Mouse (Mus musculus) granulocyte monocyte progenitor cell, adult 5-6 weeks (primary cell): ENCODE data around the gene Msmp. TPM values are rescaled to one million over a fixed set of nuclear protein-coding genes. Genes with fewer than 3 reads are reported as not detected.
"Not testable (repeated sequence)": the region's sequence is repeated elsewhere in the genome, so short reads cannot be mapped to it uniquely, and the experiment has no call there.

Experiments used
- ATAC-seq: replicated peaks from 2 replicates; pipeline ENCODE4 v1.8.0; 2016; ENCODE audit warnings: mild to moderate bottlenecking, moderate TSS enrichment, inconsistent platforms; ENCODE audit not compliant: poor library complexity, severe bottlenecking
- total RNA-seq, 2 experiments: library from RNA; stranded (forward) in 1 of 2; stranded (reverse) in 1 of 2; fragments of 200-712, 200-1000 nt in 1 of 2; fragments of >200 nt in 1 of 2; fragmentation: Nextera tagmentation in 1 of 2; gene quantifications; 2 replicates each; pipeline ENCODE4 v1.2.3; 2014 to 2017

Gene Msmp
- total RNA-seq, 2 experiments from 2014 or later = not detected

DNA sequence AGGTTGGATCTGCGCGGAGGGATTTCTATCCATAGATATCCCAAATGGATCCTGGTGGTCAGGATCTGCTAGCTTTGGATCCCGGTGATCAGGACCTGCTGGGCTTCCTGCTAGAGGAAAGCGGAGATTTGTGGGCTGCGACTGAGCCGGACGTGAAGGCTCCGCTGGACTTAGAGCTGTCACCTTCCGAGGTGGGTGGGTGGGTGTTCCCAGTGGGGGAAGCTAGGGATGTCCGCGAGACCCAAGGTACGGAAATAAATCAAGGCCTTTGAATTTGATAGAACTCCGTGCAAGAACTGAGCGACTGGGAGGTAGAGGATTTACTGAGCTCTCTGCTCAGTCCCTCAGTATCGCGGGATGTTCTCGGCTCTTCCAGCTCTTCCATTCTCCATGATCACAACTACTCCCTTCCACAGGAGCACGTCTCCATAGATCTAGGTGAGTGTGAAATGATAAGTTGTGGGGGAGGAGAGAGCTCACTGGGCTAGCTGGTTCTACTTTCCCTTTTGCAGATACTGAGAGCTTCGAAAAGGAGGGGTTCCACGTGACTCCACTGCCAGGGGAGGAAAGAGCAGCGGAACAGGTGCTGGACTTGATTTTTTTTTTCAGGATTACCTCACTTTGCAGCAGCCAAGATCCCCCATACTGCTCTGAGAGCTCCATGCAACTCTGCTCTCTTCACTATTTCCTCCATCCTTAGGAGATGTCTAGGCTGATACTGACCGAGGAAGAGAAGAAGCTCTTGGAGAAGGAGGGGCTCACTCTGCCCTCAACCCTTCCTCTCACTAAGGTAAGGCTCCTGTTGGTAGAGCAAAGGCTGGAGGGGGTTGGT lies 21.3 kb downstream of the Msmp start:
- ATAC-seq = no peak

DNA sequence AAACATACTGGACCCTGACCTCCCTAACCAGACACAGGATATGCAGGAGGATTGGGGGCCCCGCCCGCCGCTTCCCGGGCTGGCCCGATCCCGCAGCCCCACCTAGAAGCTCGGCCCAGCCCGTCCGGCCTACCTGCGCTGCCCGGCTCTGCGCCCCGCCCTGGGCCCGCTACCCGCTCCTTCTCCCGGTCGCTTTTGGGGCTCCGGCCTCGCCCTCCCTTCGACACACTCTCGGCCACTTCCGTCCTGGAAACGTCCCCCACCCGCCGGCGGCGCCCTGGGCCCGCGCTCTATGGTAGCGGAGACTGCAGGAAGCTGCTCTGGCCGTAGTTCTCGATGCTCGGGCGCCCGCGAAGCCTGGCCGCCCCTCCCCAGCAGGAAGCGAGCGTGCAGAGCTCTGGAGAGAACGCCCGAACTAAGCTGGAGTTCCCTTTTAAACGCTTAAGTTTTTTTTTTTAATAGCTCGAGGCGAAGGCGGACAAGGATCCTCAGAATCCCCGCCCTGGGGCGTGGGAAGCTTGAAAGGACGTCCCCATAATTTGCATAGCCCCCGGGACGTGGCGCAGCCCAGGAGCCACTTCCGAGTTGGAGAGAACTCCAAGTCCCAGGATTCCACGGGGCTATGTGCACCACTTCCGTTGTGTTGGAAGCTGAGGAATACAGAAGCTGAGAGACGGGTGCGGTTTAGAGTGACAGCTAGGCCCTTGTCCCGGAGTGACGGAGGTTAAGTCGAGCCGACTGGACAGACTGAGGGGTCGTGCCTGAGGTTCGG lies 22.1 kb downstream of the Msmp start, which contains the start of the genes Creb3 and Tln1:
Gene Creb3 (plus strand): TSS at position 336 of the 772 bp plus-strand sequence.
Gene Tln1 (minus strand): TSS at position 695 of the 772 bp plus-strand sequence.
- peak; percentile 72 for ATAC-seq

DNA sequence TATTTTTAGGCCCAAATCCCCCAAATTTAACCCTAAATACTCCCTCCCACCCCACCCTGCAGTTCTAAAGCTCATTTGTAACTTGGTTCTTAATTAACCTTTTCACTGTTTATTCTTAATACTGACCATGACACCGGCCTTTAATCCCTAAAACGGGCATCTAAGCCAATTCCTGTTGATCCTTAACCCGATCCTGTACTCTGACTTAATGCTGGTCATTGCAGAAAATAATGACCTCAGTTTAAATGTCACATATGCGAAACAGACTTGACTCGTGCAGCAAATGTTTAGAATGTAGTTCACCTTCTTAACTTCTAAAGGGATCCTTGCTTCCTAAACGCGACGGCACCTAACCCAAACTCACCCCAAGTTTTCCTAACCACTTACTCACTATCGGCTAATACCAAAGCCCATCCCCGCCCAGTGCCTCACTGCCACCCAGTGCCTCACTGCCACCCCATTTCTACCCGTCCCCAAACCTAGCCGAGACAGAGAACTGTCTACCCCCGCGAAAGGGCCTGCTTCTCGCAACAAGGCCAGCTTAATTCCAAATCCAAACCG lies 22.8 kb downstream of the Msmp start:
- no peak for ATAC-seq

DNA sequence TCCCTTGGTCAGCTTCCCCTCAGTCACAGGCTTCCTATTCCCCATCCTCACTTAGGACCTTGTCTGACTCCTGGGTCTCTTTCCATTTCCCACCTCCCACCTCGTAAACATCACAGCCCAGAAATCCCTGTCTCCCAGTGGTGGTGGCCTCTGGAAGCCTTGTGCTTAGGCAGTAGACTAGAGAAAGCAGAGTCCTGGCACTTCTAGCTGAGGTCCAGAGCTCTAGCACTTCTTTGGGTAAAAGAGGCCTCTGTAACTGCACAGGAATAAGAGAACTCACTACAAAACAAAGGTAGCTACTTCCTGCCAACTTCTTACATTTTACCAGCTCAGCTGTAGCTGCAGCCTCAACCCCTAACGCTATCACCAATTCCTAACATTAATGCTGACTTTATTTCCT lies 23.3 kb downstream of the Msmp start:
- no peak for ATAC-seq

DNA sequence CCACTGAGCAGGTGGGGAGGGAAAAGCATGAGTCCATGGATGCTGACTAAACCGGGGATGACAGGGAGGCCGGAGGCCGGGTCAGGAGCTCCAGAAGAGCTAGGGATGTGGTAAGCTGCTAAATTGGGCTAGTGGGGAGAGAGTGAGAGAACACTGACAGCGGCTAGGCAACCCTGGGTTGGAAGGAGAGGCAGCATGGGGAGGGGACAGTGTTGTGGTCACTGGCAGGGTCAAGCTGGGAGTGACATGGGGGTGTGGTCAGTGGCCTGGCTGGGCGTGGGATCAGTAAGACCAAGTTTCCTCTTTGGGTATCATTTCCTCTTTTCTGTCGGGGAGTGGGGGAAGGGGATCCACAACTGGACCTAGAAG lies 24.1 kb downstream of the Msmp start:
- ATAC-seq = peak; percentile 48

DNA sequence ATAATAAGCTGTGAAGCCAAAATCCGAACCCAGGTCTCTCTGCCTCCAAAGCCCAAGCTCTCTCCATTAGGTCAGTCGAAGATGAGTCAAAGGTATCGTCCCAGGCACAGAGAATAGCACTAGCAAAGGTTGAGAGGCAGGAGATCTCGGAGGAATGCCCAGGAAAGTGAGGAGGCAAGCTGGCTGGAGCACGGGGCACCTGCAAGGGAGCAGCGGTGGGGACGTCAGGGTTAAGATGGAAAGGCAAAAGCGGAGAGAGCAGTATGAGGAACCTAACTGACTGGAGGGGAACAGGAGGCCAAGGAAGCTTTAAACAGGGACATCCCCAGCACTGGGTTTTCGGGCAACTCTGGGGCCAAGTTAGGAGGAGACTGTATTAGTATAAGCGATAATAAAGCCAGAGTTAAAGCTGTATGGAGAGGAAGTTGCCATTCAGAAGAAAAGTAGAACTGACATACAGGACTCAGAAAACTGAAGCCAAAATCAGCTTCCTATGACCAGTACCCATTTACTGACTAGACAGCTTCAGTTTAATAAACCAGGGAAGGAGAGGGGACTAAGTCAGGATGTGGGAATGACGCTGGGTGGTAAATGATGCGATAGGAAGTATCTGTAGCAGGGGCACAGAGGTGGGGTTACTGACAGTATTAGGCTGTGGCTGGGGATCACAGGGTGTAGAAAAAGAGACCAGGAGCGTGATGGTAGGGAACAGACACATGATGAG lies 24.6 kb downstream of the Msmp start:
- ATAC-seq = no peak

DNA sequence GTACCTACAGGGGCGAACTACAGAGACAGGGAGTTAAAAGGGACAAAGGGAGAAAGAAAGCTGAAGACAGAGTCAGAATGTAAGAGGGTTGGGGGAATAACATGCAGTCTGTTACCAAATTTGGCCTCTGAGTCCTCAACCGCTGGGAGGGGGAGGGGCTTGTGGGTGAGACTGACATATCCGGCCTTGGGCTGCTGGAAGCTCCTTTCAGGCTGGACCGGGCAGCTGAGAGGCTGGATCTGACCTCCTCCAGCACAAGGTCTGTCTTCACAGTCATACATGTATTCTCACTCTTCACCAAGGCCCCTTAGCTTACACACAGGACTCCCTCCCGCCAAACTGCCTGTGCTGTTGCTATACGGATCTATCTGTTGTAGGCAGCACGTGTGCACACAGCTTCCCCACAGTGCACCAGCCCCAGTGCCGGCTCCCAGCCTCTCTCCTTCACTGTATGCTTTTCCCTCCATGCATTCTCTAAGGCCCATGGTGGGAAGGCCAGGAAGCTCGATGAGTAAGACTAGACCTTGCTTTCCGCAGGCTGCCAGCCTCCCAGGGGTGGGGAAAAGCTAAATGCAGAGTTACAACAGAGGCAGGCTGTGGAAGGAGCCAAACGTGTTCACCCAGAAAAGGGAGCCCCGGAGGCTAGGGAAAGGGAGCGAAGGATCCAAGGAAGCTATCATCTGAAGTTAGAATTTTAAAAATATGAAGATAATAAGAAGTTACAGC lies 25.5 kb downstream of the Msmp start:
- peak; percentile 15 for ATAC-seq

DNA sequence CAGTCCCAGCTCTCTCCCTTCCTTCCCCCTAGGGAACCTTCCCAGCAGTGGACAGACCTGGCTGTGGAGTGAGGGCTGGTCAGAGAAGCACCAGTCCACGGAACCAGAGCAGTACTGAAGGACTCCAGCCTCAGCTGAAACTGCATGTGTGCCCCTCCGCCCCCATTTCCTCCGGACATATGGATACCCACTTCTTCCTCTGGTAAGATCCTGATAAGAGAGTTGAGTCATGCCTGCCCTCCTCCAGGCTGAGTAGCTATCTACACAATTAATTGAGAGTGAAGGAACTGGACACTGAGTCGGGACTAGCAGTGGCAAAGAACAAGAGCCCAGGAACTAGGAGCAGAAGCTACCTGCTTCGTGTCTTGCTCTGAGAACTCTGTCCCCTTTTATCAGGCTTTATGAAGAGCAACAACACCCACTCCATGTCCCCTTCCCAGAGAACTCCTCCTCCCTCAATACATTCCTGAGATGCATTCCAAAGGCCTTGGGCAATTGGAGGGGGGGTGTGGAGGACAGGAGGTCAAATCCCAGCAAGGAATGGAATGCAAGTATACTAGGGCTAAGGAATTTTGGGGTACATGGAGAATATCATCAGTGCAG lies 26.2 kb downstream of the Msmp start:
- 0 out of 2 replicates have a peak, but pooled peaks have one; percentile 3 for ATAC-seq

DNA sequence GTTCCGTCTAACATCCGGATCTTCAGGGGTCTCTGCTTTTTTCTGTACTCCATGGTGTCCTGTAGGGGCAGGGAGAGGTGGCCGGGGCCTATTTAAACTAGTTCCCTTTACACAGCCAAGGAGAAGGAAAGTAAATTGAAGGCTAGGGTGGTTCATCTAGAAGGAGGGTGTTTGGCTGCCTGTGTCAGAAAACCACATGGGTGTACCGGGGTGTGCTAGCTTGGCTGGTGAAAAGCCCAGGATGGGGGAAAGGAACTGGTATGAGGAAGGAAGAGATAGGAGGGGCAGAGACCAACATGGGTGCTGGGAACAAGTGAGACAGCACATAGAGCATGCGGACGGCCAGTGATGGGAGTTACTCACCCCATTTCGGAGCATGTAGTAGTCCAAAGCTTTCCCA lies 28.4 kb downstream of the Msmp start:
- peak; percentile 22; the same call in 1 of the 2 replicates for ATAC-seq

DNA sequence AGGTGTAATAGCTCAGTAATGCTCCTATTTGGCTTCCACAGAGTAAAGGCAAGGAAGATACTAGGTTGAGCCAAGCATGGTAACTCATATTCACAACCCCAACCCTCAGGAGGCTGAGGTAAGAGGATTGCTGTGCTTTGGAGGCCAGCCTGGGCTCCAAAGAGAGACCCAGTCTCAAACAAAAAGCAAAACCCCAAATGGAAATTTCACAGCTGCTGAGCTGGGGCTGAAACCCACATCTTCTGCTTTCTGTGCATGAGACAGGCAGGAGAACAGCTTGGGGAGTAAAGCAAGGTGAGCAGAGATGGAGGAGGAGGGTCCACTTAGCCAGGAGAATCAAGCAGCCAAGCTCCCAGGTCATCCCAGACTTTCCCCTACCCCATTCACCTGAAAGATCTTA lies 30.4 kb downstream of the Msmp start:
- no peak for ATAC-seq

DNA sequence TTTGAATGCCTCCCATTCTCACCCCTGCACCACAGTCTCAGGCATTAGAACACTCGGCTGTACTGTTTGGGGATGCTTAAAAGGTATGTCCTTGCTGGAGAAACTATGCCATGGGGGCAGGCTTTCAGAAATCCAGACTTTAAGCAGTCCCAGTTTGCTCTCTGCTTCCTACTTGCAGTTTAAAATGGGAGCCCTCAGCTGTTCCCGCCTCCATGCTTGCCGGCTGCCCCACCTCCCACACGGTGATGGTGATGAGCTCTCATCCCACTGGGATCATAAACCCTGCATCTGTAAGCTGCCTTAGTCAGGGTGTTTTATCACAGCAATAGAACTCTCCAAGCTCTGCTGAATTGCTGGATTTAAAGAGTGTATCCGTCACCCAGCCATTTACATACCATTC lies 31.9 kb downstream of the Msmp start:
- ATAC-seq = no peak

DNA sequence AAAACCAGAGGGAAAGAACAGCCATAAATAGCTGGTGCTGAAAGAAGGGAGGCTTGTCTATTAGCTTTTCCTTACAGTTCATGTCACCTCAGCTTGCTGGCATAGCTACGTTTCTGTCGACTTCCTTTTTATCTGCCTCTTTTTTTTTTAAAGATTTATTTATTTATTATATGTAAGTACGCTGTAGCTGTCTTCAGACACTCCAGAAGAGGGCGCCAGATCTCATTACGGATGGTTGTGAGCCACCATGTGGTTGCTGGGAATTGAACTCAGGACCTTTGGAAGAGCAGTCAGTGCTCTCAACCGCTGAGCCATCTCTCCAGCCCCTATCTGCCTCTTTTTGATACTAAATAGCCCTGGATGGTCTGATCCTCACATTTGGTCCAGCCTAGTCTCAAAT lies 32.4 kb downstream of the Msmp start:
- ATAC-seq = not testable (repeated sequence)

DNA sequence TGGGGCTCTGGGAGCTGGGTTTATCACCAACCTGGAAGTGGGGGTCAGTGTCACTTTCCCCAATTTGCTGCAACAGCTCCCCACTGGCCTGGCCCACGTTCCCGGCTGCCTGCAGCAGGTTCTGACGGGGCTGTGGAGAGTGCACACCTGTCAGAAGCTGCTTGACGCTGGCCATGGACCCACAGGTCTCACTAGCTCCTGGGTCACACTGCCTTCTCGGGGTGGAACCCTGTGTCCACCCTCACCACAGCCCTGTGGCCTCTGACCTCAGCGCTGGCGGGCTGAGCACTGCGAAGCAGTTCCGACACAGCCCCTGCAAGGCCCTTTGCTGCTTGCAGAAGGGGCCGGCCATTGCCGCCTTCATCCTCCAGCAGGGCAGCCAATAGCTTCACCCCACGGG lies 35.2 kb downstream of the Msmp start:
- no peak for ATAC-seq

DNA sequence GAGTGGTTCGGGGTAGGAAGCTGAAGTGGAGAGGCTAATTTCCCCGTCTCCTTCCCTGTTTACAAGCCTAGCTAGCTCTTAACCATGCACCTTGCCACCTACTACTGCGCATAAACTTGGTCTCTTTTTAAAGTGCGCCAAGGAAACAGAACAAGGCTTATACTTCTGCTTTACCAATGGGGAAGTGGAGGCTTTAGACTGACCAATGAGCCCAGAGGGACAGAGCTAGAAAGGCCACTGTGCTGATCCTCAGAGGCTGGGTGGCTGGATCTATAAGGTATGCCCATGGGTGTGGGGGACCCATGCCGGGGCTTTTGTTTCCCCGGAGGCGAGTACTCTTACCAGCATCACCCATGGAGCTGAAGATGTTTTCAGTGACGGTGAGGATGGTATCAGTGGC lies 37.1 kb downstream of the Msmp start:
- ATAC-seq = no peak

DNA sequence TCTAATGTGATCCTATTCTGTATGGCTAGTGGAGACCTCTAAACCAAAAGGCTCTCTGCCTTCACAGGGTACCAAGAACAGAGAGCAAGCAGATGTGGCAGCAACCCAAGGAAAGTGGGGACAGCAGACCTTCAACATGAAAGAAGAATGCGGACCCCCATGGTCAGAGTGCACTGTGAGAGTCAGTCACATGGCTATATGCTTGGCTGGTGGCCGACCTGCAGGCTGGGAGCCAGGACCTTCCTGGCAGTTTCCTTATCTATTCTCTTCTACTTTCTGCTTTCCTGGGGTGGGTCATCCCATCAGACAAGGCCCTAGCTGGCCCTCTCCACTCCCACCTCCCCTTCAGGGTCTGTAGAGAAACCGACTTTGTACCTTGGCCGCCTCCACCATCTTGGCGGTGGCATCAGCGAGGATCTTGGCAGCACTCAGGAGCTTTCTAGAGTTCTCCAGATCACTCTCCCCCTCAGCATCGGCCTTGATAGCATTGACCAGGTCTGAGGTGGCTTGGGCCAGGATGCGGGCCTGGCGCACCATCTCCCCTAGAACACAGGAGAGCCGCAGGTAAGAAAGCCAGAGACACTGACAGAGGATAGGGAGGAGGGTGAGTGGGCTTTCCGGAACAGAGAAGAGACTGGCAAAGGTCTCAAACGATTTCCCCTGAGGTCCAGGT lies 37.8 kb downstream of the Msmp start:
- no peak for ATAC-seq

DNA sequence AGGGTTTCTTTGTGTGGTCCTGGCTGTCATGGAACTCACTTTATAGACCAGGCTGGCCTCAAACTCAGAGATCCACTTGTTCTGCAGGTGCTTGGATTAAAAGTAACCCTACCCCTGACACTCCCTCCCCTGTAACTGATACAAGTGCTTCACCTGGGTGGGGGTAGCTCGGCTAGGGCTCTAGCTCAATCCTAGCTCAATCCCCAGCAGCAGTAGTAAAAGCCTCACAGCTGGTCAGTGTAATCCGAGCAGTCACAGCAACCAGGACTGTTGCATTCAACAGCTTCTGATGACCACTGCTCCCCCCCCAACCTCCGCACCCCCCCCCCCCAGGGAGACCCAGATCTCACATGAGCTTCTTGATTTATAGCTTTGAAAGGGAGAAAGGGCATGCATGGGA lies 42.2 kb downstream of the Msmp start:
- ATAC-seq = no peak

DNA sequence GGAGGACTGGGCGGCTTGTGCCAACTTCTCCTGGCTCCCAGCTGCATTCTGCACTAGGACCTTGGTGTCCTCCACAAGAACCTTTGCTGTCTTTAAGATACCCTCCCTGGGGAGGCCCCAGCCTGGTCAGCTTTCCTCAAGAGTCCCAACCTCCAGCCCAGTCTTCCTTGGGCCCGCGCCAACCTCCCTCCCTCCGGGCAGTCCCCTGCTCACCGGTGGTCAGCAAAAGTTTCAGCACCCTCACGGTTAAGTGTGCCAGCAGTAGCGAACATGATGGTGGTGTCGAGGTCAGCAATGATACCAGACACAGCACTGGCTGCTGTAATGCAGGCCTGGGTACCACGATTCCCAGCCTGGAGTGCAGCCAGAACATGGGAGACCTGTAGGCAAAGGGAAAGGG lies 48.3 kb downstream of the Msmp start:
- ATAC-seq = no peak

DNA sequence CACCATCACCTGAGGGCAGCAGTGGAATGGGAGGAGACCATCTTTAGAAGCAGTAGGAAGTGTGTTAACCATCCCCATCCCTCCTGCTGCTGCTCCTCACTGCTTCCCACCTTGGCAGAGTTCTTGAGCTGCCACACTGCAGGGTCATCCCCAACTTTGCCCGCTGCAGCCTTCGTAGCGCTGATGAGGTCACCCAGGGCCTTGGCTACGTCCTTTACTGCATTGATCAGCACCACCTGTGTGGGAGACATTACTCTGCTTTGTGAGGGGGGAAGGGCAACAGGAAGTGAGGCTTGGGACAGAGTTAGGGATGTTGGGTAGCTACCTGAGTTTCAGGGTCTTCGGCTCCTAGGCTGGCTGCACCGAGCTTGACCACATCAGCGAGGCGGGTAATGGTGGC lies 48.7 kb downstream of the Msmp start:
- no peak for ATAC-seq

DNA sequence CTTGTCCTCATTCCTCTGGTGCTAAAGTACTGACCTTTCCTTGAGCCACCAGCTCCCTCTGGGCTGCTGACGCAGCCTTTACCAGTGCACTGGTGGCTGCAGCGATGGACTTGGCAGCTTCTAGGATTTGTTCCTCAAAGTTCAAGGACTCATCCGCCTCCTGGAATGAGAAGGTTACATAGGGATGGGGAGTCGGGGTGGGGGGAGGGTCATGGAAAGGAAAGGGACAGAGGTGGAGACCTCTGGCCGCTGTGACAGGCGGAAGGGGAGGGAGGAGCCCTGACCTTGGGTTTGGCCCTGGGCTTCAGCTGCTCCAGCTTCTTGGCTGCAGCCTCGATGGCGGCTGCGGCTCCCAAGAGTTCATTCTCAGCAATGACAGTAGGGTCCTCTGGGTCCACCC lies 51.0 kb downstream of the Msmp start:
- ATAC-seq = no peak
